Mouse (Mus musculus) hindbrain, postnatal 0 days (tissue): Measurements from ENCODE around the gene Emsy. TPM values are rescaled to one million over a fixed set of nuclear protein-coding genes. Genes with fewer than 3 reads are reported as not detected.

ENCODE experiments used
- ATAC-seq: fragments of 200-750 bp; cut with Nextera tagmentation; 2 replicates; pipeline ENCODE4 v1.8.0; 2017; ENCODE audit warnings: mild to moderate bottlenecking, moderate TSS enrichment, moderate library complexity
- DNase-seq: peaks from one replicate; pipeline ENCODE4 v3.0.0-alpha.2; 2015; ENCODE audit warnings: low spot score
- H3K27ac ChIP-seq: fragments of 300-500 bp; sonication (generic); 2 replicates; pipeline ENCODE4 v1.5.1; 2014; ENCODE audit warnings: mild to moderate bottlenecking
- H3K27me3 ChIP-seq: fragments of 300-500 bp; sonication (generic); 2 replicates; pipeline ENCODE4 v1.6.1; 2014; ENCODE audit warnings: low read length, mixed read lengths; ENCODE audit not compliant: insufficient read depth
- H3K36me3 ChIP-seq: fragments of 300-500 bp; sonication (generic); 2 replicates; pipeline ENCODE4 v1.6.1; 2014; ENCODE audit warnings: low read length, mixed read lengths; ENCODE audit not compliant: insufficient read depth
- H3K4me1 ChIP-seq: fragments of 300-500 bp; sonication (generic); 2 replicates; pipeline ENCODE4 v1.6.1; 2014; ENCODE audit warnings: antibody characterized with exemption, low read length, mixed read lengths; ENCODE audit not compliant: insufficient read depth
- H3K4me2 ChIP-seq: fragments of 300-500 bp; sonication (generic); 2 replicates; pipeline ENCODE4 v1.6.1; 2014; ENCODE audit warnings: low read depth, mild to moderate bottlenecking, low read length, moderate library complexity, mixed read lengths
- H3K4me3 ChIP-seq: fragments of 300-500 bp; sonication (generic); 2 replicates; pipeline ENCODE4 v1.5.1; 2014; ENCODE audit warnings: low read length
- H3K9ac ChIP-seq: fragments of 300-500 bp; sonication (generic); replicated peaks from 2 replicates; pipeline ENCODE4 v1.6.1; 2014; ENCODE audit warnings: mild to moderate bottlenecking, low read length, moderate library complexity, mixed read lengths
- H3K9me3 ChIP-seq: fragments of 300-500 bp; sonication (generic); 2 replicates; pipeline ENCODE4 v1.6.1; 2016; ENCODE audit warnings: low read length, mixed read lengths
- CTCF ChIP-seq: IDR thresholded peaks from 2 replicates; pipeline ENCODE4 v1.5.1; 2016; ENCODE audit warnings: antibody characterized with exemption, control low read depth, low read depth
- WGBS: fragments of 180-500 bp; shearing (Covaris S2); extraction: QIAGEN DNeasy Blood & Tissue Kit; methylation state at CpG from one replicate; pipeline ENCODE4 v1.1.7; 2014; 5-methylcytosine and 5-hydroxymethylcytosine counted together
- polyA plus RNA-seq: library from polyadenylated mRNA; unstranded; fragments of >200 nt; fragmentation: Nextera tagmentation; extraction: Ambion mirVana; gene quantifications from 2 replicates; pipeline ENCODE4 v1.2.1, GENCODE M21; 2015
- total RNA-seq: library from RNA; depleted of rRNA; stranded (reverse); fragments of >200 nt; gene quantifications from 2 replicates; pipeline ENCODE4 v1.2.3, GENCODE M21; 2014

The Emsy gene
- total and polyA plus RNA-seq, 2 experiments from 2014 or later = 18.3 to 45.4 TPM

DNA sequence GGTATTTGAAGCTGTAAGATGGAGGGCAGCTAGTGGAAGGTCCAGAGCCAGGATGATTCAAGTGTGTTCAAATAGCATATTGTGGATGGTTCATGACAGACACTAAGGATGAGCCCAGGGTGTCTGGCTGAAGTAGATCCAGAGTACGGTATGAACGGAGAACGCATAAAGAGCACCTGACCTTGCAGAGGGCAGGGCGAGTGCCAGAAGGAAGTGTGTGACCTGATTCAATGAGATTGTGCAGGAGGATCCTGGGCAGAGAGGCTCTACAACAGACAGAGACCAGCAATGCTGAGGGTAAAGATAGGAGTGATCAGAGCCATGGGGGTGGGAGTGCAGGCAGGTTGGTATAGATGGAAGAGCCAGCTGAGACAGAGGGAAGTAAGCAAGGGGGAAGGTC, 14.2 kb upstream of the Emsy start:
- Histone ChIP-seq H3K9ac (no peak overlapping the region), H3K9me3 (no peaks in the 10 kb centered on the region), H3K4me2 (no peak overlapping the region), H3K27ac (no peak overlapping the region), H3K4me1 (0 out of 2 replicates have a peak, but pooled peaks cover 6% of the 10 kb centered on the region), H3K4me3 (no peak overlapping the region), H3K27me3 (no peaks in the 10 kb centered on the region), H3K36me3 (no peaks in the 10 kb centered on the region)
- 92% methylated on average over 4 of the region's 4 CpGs for WGBS
- no peak for DNase-seq
- no peak for ATAC-seq
- no peak for TF ChIP-seq CTCF

GRCm38 (mm10) chr7:98667956-98668746, 11.6 kb upstream of the Emsy start:
- H3K9ac ChIP-seq = no peak overlapping the region
- DNase-seq = no peak
- no peaks in the 10 kb centered on the region for H3K9me3 ChIP-seq
- H3K4me1 ChIP-seq = 0 out of 2 replicates have a peak, but pooled peaks cover 6% of the 10 kb centered on the region
- WGBS = 68% methylated on average over 6 of the region's 6 CpGs
- H3K4me2 ChIP-seq = no peak overlapping the region
- H3K27ac ChIP-seq = no peak overlapping the region
- no peak overlapping the region for H3K4me3 ChIP-seq
- no peak for ATAC-seq
- H3K27me3 ChIP-seq = no peaks in the 10 kb centered on the region
- H3K36me3 ChIP-seq = no peaks in the 10 kb centered on the region
- no peak for TF ChIP-seq CTCF

DNA sequence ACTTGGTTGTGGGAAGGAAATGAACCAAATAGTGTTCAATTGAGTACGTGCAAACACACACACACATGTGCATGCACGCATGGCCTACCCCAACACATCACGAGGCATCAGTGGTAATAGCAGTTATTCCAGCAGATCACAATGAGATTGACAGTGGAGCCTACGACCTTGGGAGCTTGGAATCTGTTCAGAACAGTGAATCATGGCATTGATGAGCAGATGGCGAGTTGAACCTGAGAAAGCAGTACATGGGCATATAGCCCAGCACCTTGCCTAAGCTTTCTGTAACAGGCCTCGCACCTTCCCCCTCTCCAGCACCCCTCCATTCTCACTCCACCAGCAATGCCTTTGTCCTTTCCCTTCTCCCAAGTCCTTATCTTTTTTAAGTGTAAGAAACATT, 9.1 kb upstream of the Emsy start:
- no peaks in the 10 kb centered on the region for H3K36me3 ChIP-seq
- no peak overlapping the region for H3K27ac ChIP-seq
- H3K27me3 ChIP-seq = no peaks in the 10 kb centered on the region
- WGBS = 78% methylated on average over 6 of the region's 6 CpGs
- no peaks in the 10 kb centered on the region for H3K9me3 ChIP-seq
- ATAC-seq (no peak), DNase-seq (no peak)
- H3K4me1 ChIP-seq = no peaks in the 10 kb centered on the region
- H3K9ac ChIP-seq = no peak overlapping the region
- no peak for TF ChIP-seq CTCF
- no peak overlapping the region for H3K4me3 ChIP-seq
- H3K4me2 ChIP-seq = no peak overlapping the region

GRCm38 (mm10) chr7:98665166-98665565, 8.6 kb upstream of the Emsy start:
- WGBS = 67% methylated on average over 5 of the region's 5 CpGs

GRCm38 (mm10) chr7:98655681-98656530, 677 bp downstream of the Emsy start:
- Histone ChIP-seq H3K4me1 (peaks cover 13% of the 10 kb centered on the region), H3K4me2 (peak overlapping the region; percentile 62), H3K27ac (peak overlapping the region; percentile 93), H3K36me3 (peaks cover 10% of the 10 kb centered on the region), H3K27me3 (no peaks in the 10 kb centered on the region), H3K9ac (peak overlapping the region; percentile 82), H3K9me3 (no peaks in the 10 kb centered on the region), H3K4me3 (peak overlapping the region; percentile 81)
- WGBS = under 1% methylated on average over 71 of the region's 74 CpGs
- DNase-seq (peak; percentile 91), ATAC-seq (peak; percentile 67)
- peak; percentile 50 for TF ChIP-seq CTCF

More at GRCm38 (mm10) chr7:98665166-98665565, 8.6 kb upstream of the Emsy start:
- H3K9me3 ChIP-seq = no peaks in the 10 kb centered on the region
- no peak overlapping the region for H3K4me3 ChIP-seq
- H3K36me3 ChIP-seq = no peaks in the 10 kb centered on the region
- DNase-seq (no peak), ATAC-seq (no peak)
- no peak overlapping the region for H3K4me2 ChIP-seq
- H3K4me1 ChIP-seq = no peaks in the 10 kb centered on the region
- no peaks in the 10 kb centered on the region for H3K27me3 ChIP-seq
- H3K27ac ChIP-seq = no peak overlapping the region
- no peak for TF ChIP-seq CTCF
- H3K9ac ChIP-seq = no peak overlapping the region

DNA sequence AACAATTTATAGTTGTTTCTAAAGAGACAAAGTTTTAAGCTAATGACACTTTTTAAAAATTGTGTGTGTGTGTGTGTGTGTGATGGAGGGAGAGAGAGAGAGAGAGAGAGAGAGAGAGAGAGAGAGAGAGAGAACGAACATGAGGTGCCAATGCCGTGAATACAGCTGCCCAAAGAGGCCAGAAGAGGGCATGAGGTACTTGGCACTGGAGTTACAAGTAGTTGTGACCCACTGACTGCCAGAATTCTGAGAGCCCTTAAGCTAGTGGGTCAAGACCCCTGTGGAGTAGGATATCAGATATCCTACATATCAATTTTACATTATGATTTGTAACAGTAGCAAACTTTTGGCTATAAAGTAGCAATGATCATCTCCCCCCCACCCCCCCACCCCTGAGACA, 4.9 kb downstream of the Emsy start:
- Histone ChIP-seq H3K9me3 (no peaks in the 10 kb centered on the region), H3K4me1 (0 out of 2 replicates have a peak, but pooled peaks cover 5% of the 10 kb centered on the region), H3K27ac (no peak overlapping the region), H3K4me2 (no peak overlapping the region), H3K36me3 (peaks cover 16% of the 10 kb centered on the region), H3K9ac (no peak overlapping the region), H3K27me3 (no peaks in the 10 kb centered on the region), H3K4me3 (no peak overlapping the region)
- 64% methylated on average over 2 of the region's 2 CpGs for WGBS
- ATAC-seq = no peak
- DNase-seq = no peak
- no peak; the same call in 1 of the 2 replicates for TF ChIP-seq CTCF
